In the genomic region with DNA sequence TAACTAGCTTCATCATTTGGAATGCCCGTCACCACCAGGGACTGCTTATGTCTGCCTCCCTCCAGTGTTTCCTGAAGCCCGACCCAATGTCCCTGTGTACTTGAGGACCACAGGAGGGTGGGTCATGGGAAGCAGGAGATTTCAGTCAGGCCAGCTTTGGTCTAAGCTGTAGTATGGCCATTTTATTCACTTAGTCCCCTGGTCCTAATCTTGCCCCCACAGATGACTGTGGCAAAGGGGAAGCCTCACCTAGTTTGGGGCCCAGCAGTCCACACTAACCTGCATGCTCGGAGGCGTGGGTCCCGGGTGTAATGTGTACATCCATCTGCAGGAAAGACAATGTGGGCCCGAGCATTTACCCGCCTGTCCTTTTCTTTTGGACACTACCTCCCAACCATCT, we compare ENCODE assay signal across 9 mouse cellular contexts. TPM values are rescaled to one million over a fixed set of nuclear protein-coding genes. Genes with fewer than 3 reads are reported as not detected.
DNase-seq lines count a peak whose midpoint lies in the region; ATAC-seq lines count a peak whose summit lies in the region.
"Had no signal": no experiment of that assay in that cellular context is flagged by ENCODE, and none has a peak within 500 bp of the region (broad histone marks: within the 10 kb centered on the region; RNA-seq: fewer than 3 reads in every experiment).

No protein-coding gene starts in this region.

- no peaks in the 10 kb centered on the region for H3K9me3 ChIP-seq in lung, embryonic 16.5 days (ENCODE audit: control insufficient read depth, low read length)
- H3K9me3 ChIP-seq in forebrain, embryonic 12.5 days, result no peaks in the 10 kb centered on the region
- H3K9me3 ChIP-seq in limb, embryonic 13.5 days, result no peaks in the 10 kb centered on the region
- no peaks in the 10 kb centered on the region for H3K9me3 ChIP-seq in stomach, embryonic 15.5 days

- no peaks in the 10 kb centered on the region for H3K27me3 ChIP-seq in lung, embryonic 16.5 days (ENCODE audit: control insufficient read depth, insufficient read depth, low read depth, low read length)
- no peaks in the 10 kb centered on the region for H3K27me3 ChIP-seq in forebrain, embryonic 12.5 days
- H3K27me3 ChIP-seq in limb, embryonic 13.5 days, result no peaks in the 10 kb centered on the region
- no peaks in the 10 kb centered on the region for H3K27me3 ChIP-seq in stomach, embryonic 15.5 days (replicated peaks)

- H3K4me1 ChIP-seq in lung, embryonic 16.5 days (replicated peaks; ENCODE audit: control insufficient read depth, insufficient read depth, low read length), result peaks cover 11% of the 10 kb centered on the region
- H3K4me1 ChIP-seq in forebrain, embryonic 12.5 days, result peaks cover 17% of the 10 kb centered on the region
- peaks cover 17% of the 10 kb centered on the region for H3K4me1 ChIP-seq in limb, embryonic 13.5 days
- peaks cover 10% of the 10 kb centered on the region for H3K4me1 ChIP-seq in stomach, embryonic 15.5 days

- H3K4me3 ChIP-seq in lung, embryonic 16.5 days (ENCODE audit: low read length), result peak overlapping the region; percentile 87
- peak overlapping the region; percentile 85 for H3K4me3 ChIP-seq in forebrain, embryonic 12.5 days (replicated peaks)
- peak overlapping the region; percentile 83 for H3K4me3 ChIP-seq in limb, embryonic 13.5 days
- H3K4me3 ChIP-seq in stomach, embryonic 15.5 days (replicated peaks), result peak overlapping the region; percentile 78

- peak overlapping the region; percentile 90; the same call in 1 of the 2 replicates for H3K9ac ChIP-seq in lung, embryonic 16.5 days (ENCODE audit: low read length)
- H3K9ac ChIP-seq in forebrain, embryonic 12.5 days, result peak overlapping the region; percentile 76
- H3K9ac ChIP-seq in limb, embryonic 13.5 days, result peak overlapping the region; percentile 86
- no peak overlapping the region for H3K9ac ChIP-seq in stomach, embryonic 15.5 days

- peak overlapping the region; percentile 63 for H3K4me2 ChIP-seq in lung, embryonic 16.5 days (ENCODE audit: low read depth, low read length)
- peak overlapping the region; percentile 96 for H3K4me2 ChIP-seq in forebrain, embryonic 12.5 days
- peak overlapping the region; percentile 94 for H3K4me2 ChIP-seq in limb, embryonic 13.5 days (replicated peaks)
- peak overlapping the region; percentile 83 for H3K4me2 ChIP-seq in stomach, embryonic 15.5 days

- WGBS in lung, embryonic 16.5 days, result 79% methylated on average over 7 of the region's 7 CpGs
- WGBS in forebrain, embryonic 12.5 days, result 85% methylated on average over 7 of the region's 7 CpGs
- WGBS in limb, embryonic 13.5 days, result 91% methylated on average over 7 of the region's 7 CpGs
- WGBS in stomach, embryonic 15.5 days, result 76% methylated on average over 7 of the region's 7 CpGs

- H3K27ac ChIP-seq in lung, embryonic 16.5 days (ENCODE audit: low read length), result no peak overlapping the region
- no peak overlapping the region for H3K27ac ChIP-seq in forebrain, embryonic 12.5 days
- no peak overlapping the region for H3K27ac ChIP-seq in limb, embryonic 13.5 days
- H3K27ac ChIP-seq in stomach, embryonic 15.5 days, result no peak overlapping the region

- H3K36me3 ChIP-seq in lung, embryonic 16.5 days (ENCODE audit: control insufficient read depth, insufficient read depth, low read length), result peaks cover 6% of the 10 kb centered on the region
- H3K36me3 ChIP-seq in forebrain, embryonic 12.5 days (replicated peaks), result peaks cover 24% of the 10 kb centered on the region
- H3K36me3 ChIP-seq in limb, embryonic 13.5 days, result peaks cover 31% of the 10 kb centered on the region
- 0 out of 2 replicates have a peak, but pooled peaks cover 2% of the 10 kb centered on the region for H3K36me3 ChIP-seq in stomach, embryonic 15.5 days

- ATAC-seq in lung, embryonic 16.5 days (ENCODE audit: low read depth), result no peak
- no peak for ATAC-seq in forebrain, embryonic 12.5 days (ENCODE audit: low FRiP score)
- no peak for ATAC-seq in limb, embryonic 13.5 days (ENCODE audit: low FRiP score, low read depth)
- no peak for ATAC-seq in stomach, embryonic 15.5 days (ENCODE audit: insufficient read depth, low FRiP score, low read depth)
- ATAC-seq: activated CD4-positive, CD25-positive, alpha-beta regulatory T cell, adult 4 months had no signal

- DNase-seq in lung, adult 18-20 months, result no peak
- no peak for DNase-seq in adrenal gland, adult 2 months
- DNase-seq in gastrocnemius, postnatal 25 days, result no peak
- DNase-seq in Muller cell, postnatal 12 days (ENCODE audit: inconsistent ontology term), result no peak

RNA-seq across cellular contexts. Expression of a gene that starts 1.5 kb away (rescaled TPM):
- 109 and 111 TPM in 2 replicates for polyA plus RNA-seq in lung, embryonic 16.5 days (2015; fragmentation: Nextera tagmentation; extraction: Ambion mirVana)
- 104 and 115 TPM in 2 replicates for polyA plus RNA-seq in forebrain, embryonic 12.5 days (2016; fragmentation: Nextera tagmentation; extraction: Ambion mirVana)
- polyA plus RNA-seq in limb, embryonic 13.5 days (2015; fragmentation: Nextera tagmentation; extraction: Ambion mirVana), result 88.9 and 89.4 TPM in 2 replicates
- 93.3 and 95.5 TPM in 2 replicates for polyA plus RNA-seq in stomach, embryonic 15.5 days (2015; fragmentation: Nextera tagmentation; extraction: Ambion mirVana)
- 10 to 100 TPM; 44.9 to 47.9 TPM for total RNA-seq in adrenal gland, adult 2 months (2021)
- 24.2 and 26.0 TPM in 2 replicates for polyA plus RNA-seq in adrenal gland, adult 2 months (2012; rRNA removed)
- 10 to 100 TPM; 27.3 to 33.1 TPM for total RNA-seq in gastrocnemius, postnatal 25 days (2021)

RNA-seq across cellular contexts. Expression of a gene that starts 9.1 kb away (rescaled TPM):
- 21.7 and 22.2 TPM in 2 replicates for polyA plus RNA-seq in lung, embryonic 16.5 days (2015; fragmentation: Nextera tagmentation; extraction: Ambion mirVana)
- polyA plus RNA-seq in forebrain, embryonic 12.5 days (2016; fragmentation: Nextera tagmentation; extraction: Ambion mirVana), result 0.69 and 1.7 TPM in 2 replicates
- 18.1 TPM in 2 replicates for polyA plus RNA-seq in limb, embryonic 13.5 days (2015; fragmentation: Nextera tagmentation; extraction: Ambion mirVana)
- polyA plus RNA-seq in stomach, embryonic 15.5 days (2015; fragmentation: Nextera tagmentation; extraction: Ambion mirVana), result 6.5 and 7.9 TPM in 2 replicates
- total RNA-seq in adrenal gland, adult 2 months (2021), result 10 to 100 TPM in 1 of 2 experiments, 1 to 10 TPM in 1; 3.3 to 14.4 TPM
- 4.1 and 7.4 TPM in 2 replicates for polyA plus RNA-seq in adrenal gland, adult 2 months (2012; rRNA removed)
- 1 to 10 TPM; 3.8 to 6.2 TPM for total RNA-seq in gastrocnemius, postnatal 25 days (2021)

RNA-seq across cellular contexts. Expression of a gene that starts 16.0 kb away (rescaled TPM):
- polyA plus RNA-seq in lung, embryonic 16.5 days (2015; fragmentation: Nextera tagmentation; extraction: Ambion mirVana), result 70.4 and 75.6 TPM in 2 replicates
- polyA plus RNA-seq in forebrain, embryonic 12.5 days (2016; fragmentation: Nextera tagmentation; extraction: Ambion mirVana), result not detected in 2 replicates
- polyA plus RNA-seq in limb, embryonic 13.5 days (2015; fragmentation: Nextera tagmentation; extraction: Ambion mirVana), result 0.22 TPM in 1 of 2 replicates, not detected in the other
- polyA plus RNA-seq in stomach, embryonic 15.5 days (2015; fragmentation: Nextera tagmentation; extraction: Ambion mirVana), result 0.92 and 2.7 TPM in 2 replicates
- total RNA-seq in adrenal gland, adult 2 months (2021), result not detected
- not detected in 2 replicates for polyA plus RNA-seq in adrenal gland, adult 2 months (2012; rRNA removed)
- not detected for total RNA-seq in gastrocnemius, postnatal 25 days (2021)
- polyA plus RNA-seq: activated CD4-positive, CD25-positive, alpha-beta regulatory T cell, adult 4 months had no signal

RNA-seq across cellular contexts. Expression of a gene that starts 49.0 kb away (rescaled TPM):
- 8.4 and 8.9 TPM in 2 replicates for polyA plus RNA-seq in lung, embryonic 16.5 days (2015; fragmentation: Nextera tagmentation; extraction: Ambion mirVana)
- 14.2 and 14.9 TPM in 2 replicates for polyA plus RNA-seq in forebrain, embryonic 12.5 days (2016; fragmentation: Nextera tagmentation; extraction: Ambion mirVana)
- 13.8 and 14.0 TPM in 2 replicates for polyA plus RNA-seq in limb, embryonic 13.5 days (2015; fragmentation: Nextera tagmentation; extraction: Ambion mirVana)
- 11.8 and 13.4 TPM in 2 replicates for polyA plus RNA-seq in stomach, embryonic 15.5 days (2015; fragmentation: Nextera tagmentation; extraction: Ambion mirVana)
- 10 to 100 TPM; 30.7 to 37.3 TPM for total RNA-seq in adrenal gland, adult 2 months (2021)
- 6.5 and 7.6 TPM in 2 replicates for polyA plus RNA-seq in adrenal gland, adult 2 months (2012; rRNA removed)
- total RNA-seq in gastrocnemius, postnatal 25 days (2021), result 1 to 10 TPM; 2.8 to 2.9 TPM

Comparison
In these comparisons a context has a peak if more than half of its experiments do, and no peak if none do; other contexts are left out.
1. RNA of a gene that starts 16.0 kb away (polyA plus RNA-seq): 70.4 to 75.6 TPM in lung, embryonic 16.5 days; 0.92 to 2.7 TPM in stomach, embryonic 15.5 days, 0.22 TPM in limb, embryonic 13.5 days, not detected in forebrain, embryonic 12.5 days and not detected in adrenal gland, adult 2 months; every median in the first group is over 10 times any median in the second.
2. Peak in every context shown above with its lines, with median percentiles within 50 percentile points of each other: H3K4me2 ChIP-seq and H3K4me3 ChIP-seq.